Mouse (Mus musculus) cortical plate, adult 2 months (tissue): Measurements from ENCODE around the gene Gjc2. TPM values are rescaled to one million over a fixed set of nuclear protein-coding genes. Genes with fewer than 3 reads are reported as not detected.

Experiments
- H3K27ac ChIP-seq: fragments of 200-500 bp; 2 replicates; pipeline ENCODE4 v1.5.1; 2012; ENCODE audit warnings: low read length, control low read depth, inconsistent platforms; ENCODE audit not compliant: insufficient read depth
- H3K4me1 ChIP-seq: fragments of 200-500 bp; 2 replicates; pipeline ENCODE4 v1.6.1; 2011; ENCODE audit warnings: low read length; ENCODE audit not compliant: control insufficient read depth, insufficient read depth
- H3K4me3 ChIP-seq: fragments of 200-500 bp; 2 replicates; pipeline ENCODE4 v1.5.1; 2011; ENCODE audit warnings: mild to moderate bottlenecking, low read length, control low read depth; ENCODE audit not compliant: insufficient read depth
- CTCF ChIP-seq: fragments of 200-500 bp; IDR thresholded peaks from 2 replicates; pipeline ENCODE4 v1.5.1; 2011; ENCODE audit warnings: mild to moderate bottlenecking, control low read depth, low read length; ENCODE audit not compliant: insufficient read depth; ENCODE audit errors: extremely low read depth
- POLR2A ChIP-seq: fragments of 200-500 bp; IDR thresholded peaks from 2 replicates; pipeline ENCODE4 v1.6.1; 2011; ENCODE audit warnings: mild to moderate bottlenecking, low read length, control low read depth; ENCODE audit not compliant: insufficient read depth; ENCODE audit errors: extremely low read depth
- polyA plus RNA-seq: library from polyadenylated mRNA; depleted of rRNA; stranded (reverse); fragments of >200 nt; gene quantifications from 2 replicates; pipeline ENCODE4 v1.2.3, GENCODE M21; 2012; rRNA removed

The Gjc2 gene
- polyA plus RNA-seq, 1 experiment: 32.3 TPM

DNA sequence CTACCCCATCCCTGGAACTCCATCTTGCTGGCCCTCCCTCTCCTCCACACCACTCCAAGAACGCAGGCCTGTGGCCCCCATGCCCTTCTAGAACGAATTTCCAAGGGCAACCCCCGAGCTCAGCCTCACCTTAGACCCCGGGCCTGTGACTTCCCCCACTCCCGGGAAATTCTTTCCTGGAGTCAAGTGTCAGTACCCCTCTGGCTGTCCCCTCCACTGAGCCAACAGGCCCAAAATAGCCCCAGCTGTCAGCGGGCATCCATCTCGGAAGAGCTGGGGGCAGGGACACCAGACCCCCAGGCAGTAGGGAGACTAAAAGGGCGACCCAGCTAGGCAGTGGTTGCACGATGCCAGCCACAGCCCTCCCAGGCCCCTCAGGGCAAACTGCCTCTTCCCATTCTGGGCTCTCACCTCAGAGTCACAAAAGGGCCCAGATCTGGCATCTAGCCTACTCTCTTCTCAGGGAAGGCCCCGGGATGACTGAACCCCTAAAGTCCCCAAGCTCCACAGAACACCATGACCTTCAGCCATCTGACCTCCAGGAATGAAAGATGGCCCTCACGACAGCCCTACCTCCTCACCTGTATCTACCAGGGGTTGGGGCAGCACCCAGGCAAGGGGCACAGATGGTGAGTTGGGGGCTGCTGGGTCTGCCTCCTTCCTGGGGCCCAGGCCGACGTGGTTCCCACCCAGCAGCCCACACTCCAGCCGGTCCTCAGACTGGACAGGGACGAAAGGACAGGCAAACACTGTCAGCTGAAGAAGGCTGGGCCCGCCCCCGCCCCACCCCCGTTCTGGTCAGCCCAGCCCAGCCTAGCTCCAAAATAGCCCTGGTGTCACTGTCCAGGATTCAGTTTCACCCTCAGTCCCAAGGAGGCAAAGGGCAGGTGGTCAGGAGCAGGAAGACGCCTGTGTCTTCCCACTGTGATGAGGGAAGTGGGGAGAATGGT, 44.2 kb downstream of the Gjc2 start:
- no peaks in the 10 kb centered on the region for H3K4me1 ChIP-seq
- TF ChIP-seq CTCF (no peak), POLR2A (no peak)
- H3K27ac ChIP-seq: no peak overlapping the region
- no peak overlapping the region for H3K4me3 ChIP-seq

DNA sequence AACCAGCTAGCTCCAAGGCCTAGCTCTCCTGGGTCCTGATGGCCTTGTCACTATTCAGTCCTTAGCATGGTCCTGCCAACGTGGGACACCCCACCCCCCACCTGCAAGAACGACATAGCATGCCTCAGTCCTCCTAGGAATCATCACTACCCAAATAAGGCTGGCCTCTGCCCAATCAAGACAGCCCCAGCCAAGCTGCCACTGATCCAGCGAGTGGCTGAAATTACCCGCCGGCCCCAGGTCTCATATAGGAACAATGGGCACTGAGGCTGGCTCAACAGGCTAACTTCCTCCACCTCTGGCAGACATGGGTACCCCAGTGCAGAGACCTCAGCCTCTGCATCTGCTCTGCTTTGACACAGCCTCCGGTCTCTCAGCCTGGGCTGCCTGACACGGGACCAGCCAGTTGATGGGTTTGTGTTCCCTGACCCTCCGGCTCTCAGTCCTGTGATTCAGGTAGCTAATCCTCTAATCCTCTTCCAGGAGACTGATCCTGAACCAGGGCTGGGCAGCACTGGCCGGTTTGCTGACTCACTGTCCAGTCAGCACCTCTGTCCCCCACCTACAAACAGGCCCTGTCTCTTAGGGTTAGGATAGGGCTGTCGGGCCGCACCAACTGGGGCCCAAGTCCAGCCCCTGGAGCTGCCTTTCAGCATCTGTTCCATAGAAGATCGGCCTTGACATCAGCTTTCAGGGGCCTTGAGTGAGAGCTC, 45.9 kb downstream of the Gjc2 start:
- Histone ChIP-seq H3K4me3 (no peak overlapping the region), H3K4me1 (no peaks in the 10 kb centered on the region), H3K27ac (no peak overlapping the region)
- no peak for TF ChIP-seq POLR2A

DNA sequence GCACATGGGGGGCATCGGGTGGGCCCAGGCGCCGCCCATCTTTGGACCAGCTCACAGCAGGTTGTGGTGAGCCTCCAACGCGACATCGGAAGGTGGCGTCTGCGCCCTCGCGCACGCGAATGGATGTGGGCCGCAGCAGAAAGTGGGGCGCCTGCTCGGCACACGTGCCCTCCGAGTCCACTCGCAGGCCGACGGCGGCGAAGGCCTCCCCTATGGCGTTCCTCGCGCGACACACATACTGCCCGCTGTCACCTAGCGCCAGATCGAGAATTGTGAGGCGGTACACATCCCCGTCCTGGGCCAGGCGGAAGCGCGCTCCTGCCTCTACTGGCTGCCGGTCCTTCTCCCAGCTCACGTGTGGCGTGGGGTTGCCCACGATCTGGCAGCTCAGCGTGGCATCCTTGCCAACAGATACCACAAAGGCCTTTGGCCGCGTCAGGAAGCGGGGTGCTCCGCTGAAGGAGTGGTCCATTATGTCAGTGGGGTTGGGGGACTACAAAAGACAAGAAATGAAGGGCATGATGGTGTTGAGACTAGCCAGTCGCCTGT, 47.0 kb downstream of the Gjc2 start, which contains the start of gene Obscn:
Obscn (minus strand) TSS at position 499 of the 549 bp plus-strand sequence.
- H3K27ac ChIP-seq: no peak within 1 kb of the TSS
- no peaks in the 10 kb centered on the region for H3K4me1 ChIP-seq
- H3K4me3 ChIP-seq: no peak within 1 kb of the TSS; the same call in 1 of the 2 replicates
- TF ChIP-seq CTCF (no peak), POLR2A (no peak)

DNA sequence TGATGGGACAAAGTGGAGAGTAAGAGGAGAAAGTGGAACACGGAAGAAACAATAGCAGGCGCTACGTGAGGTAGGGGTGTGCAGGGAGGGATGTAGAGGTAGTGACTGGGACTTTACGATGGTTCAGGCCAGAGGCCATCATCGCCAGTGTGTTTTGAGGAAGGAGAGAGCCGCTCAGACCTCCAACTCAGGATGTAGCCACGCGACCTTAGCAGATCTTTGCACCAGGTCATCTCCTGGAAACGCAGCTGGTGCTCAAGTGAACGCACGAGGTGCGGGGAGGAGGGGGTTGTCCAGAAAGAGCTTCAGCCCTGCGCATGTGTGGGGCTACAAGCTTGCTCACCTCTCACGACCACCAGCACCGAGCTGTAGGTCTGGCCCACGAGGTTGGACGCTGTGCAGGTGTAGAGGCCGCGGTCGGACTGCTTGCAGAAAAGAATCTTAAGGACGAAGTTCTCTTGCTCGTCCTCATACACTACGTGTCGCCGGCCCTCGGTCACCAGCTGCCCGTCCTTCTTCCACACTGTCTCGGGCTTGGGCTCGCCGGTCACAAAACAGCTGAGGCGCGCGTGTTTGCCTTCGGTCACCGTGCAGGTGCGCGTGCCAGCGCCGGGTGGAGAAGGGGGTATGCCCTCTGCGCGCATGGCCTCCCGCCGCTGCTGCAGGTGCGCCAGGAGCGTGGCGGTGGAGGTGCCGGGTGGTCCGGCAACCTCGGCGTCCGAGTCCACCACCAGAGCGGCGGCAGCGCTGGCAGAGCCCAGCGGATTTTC, 47.8 kb downstream of the Gjc2 start:
- TF ChIP-seq CTCF: no peak
- TF ChIP-seq POLR2A: no peak
- no peak overlapping the region; the same call in 1 of the 2 replicates for H3K4me3 ChIP-seq
- no peaks in the 10 kb centered on the region for H3K4me1 ChIP-seq
- H3K27ac ChIP-seq: no peak overlapping the region

DNA sequence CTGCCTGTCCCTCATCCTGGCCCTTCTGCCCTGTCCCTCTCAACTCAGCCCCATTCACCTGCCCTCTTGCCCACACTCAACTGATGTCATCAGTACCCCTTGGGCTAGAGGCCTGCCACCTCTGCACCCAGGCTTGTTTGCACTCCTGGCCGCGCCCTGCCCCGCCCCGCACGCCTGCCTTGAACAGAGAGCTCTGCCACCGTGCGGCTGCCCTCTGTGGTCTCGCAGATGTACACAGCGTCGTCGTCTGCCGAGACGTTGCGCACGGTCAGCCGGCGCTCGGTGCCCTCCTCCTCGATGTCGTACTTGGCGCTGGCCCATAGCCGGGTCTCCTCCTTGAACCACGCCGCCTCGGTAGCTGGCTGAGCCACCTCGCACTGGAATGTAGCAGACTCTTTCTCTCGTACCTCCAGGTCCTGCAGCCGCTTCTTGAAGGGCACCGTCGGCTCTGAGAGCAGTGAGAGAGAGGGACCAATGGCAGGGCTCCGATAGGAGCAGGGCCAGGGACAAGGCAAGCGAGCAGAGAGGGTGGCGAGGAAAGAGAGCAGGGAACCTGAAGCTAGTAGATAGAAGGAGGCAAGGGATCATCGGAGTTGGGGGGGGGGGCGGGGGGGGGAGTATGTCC, 48.5 kb downstream of the Gjc2 start:
- H3K4me3 ChIP-seq: no peak overlapping the region
- TF ChIP-seq CTCF (no peak), POLR2A (no peak)
- no peaks in the 10 kb centered on the region for H3K4me1 ChIP-seq
- no peak overlapping the region for H3K27ac ChIP-seq

DNA sequence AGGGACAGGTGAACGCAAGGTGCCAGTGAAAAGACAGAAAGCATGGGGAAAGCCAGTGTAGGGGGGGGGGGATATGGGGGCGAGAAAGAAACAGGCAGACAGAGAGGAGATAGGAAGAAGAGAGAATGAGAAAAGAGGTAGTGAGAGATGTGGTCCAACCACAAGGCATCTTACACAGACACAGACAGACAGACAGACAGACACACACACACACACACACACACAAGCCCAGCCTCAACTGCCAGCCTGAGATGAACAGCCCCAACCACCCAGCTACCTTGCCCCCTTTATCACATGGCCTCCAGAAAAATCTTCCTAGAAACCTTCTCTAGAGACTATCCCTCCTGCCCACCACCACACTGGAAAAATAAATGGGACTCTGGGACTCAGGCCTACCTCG, 50.9 kb downstream of the Gjc2 start:
- no peak overlapping the region for H3K4me3 ChIP-seq
- TF ChIP-seq CTCF (no peak), POLR2A (no peak)
- H3K4me1 ChIP-seq: no peaks in the 10 kb centered on the region
- no peak overlapping the region for H3K27ac ChIP-seq

DNA sequence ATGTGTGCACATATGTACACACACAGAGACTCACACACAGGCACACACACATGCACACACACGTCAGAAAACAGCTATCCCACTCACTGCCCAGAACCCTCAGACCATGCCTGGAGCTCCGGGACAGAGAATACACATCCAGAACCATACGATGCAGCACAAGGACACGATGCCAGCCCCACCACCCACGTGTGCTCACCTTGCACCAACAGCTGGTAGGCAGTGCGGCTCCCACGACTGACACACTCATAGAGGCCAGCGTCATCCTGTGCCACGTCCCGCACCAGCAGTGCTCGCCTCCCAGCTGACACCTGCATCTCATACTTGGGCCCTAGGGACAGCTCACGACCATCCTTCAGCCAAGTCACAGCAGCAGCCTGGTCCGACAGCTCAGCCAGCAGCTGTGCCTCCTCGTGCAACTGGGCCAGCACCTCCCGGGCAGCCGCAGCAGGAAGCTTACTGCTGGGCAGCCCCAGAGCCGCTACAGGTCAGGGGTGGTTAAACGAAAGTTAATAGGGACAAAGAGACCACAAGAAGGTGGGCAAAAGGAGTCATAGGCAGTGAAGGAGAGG, 51.6 kb downstream of the Gjc2 start:
- Histone ChIP-seq H3K27ac (no peak overlapping the region), H3K4me1 (no peaks in the 10 kb centered on the region), H3K4me3 (no peak overlapping the region)
- TF ChIP-seq CTCF (no peak), POLR2A (no peak)

DNA sequence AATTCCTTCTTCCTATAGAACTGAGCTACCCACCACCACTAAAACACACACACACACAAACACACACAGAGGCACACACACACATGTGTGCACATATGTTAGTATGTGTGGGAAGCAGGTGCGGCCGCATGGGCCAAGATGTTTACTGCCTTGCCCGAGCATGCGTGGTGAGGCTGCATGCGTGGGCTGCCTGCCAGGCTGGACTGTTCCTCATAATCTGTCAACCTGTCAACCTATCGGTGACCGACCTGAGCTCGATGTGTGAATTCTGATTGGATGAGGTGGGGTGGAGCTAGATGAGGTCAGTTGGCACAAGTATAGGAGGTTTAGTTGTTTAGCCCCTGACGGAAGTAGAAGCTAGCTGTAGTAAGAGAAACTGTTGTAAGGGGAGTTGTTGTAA, 52.2 kb downstream of the Gjc2 start:
- no peaks in the 10 kb centered on the region for H3K4me1 ChIP-seq
- no peak overlapping the region for H3K4me3 ChIP-seq
- H3K27ac ChIP-seq: no peak overlapping the region

More for the DNA sequence above, 52.2 kb downstream of the Gjc2 start:
- no peak for TF ChIP-seq CTCF
- no peak for TF ChIP-seq POLR2A

Other genes starting within 250 kb of the Gjc2 start
- 567 and 588 TPM in 2 replicates for gene Rnf187, start 244.3 kb downstream of the Gjc2 start, polyA plus RNA-seq
- gene Hist3h2ba, start 234.3 kb downstream of the Gjc2 start, polyA plus RNA-seq: 101 and 112 TPM in 2 replicates
- gene Hist3h2a, start 228.5 kb downstream of the Gjc2 start, polyA plus RNA-seq: 40.1 and 42.8 TPM in 2 replicates
- gene Trim17, start 228.5 kb downstream of the Gjc2 start, polyA plus RNA-seq: 6.6 and 7.4 TPM in 2 replicates
- 25.9 and 26.7 TPM in 2 replicates for gene Trim11, start 205.1 kb downstream of the Gjc2 start, polyA plus RNA-seq
- 2.2 TPM in 2 replicates for gene Obscn, start 46.8 kb downstream of the Gjc2 start, polyA plus RNA-seq
- 5.0 and 6.2 TPM in 2 replicates for gene Iba57, start 19.5 kb downstream of the Gjc2 start, polyA plus RNA-seq
- 278 and 287 TPM in 2 replicates for gene Guk1, start 9.0 kb upstream of the Gjc2 start, polyA plus RNA-seq
- 53.6 and 57.1 TPM in 2 replicates for gene Mrpl55, start 19.3 kb upstream of the Gjc2 start, polyA plus RNA-seq
- 29.5 and 31.0 TPM in 2 replicates for gene 2310033P09Rik, start 25.1 kb upstream of the Gjc2 start, polyA plus RNA-seq
- 569 and 571 TPM in 2 replicates for gene Arf1, start 45.1 kb upstream of the Gjc2 start, polyA plus RNA-seq
- 0.06 TPM in 1 of 2 replicates, not detected in the other for gene Wnt3a, start 107.5 kb upstream of the Gjc2 start, polyA plus RNA-seq
- gene Wnt9a, start 123.7 kb upstream of the Gjc2 start, polyA plus RNA-seq: 15.9 and 18.5 TPM in 2 replicates
- 0.23 and 0.31 TPM in 2 replicates for gene Prss38, start 192.4 kb upstream of the Gjc2 start, polyA plus RNA-seq